Mouse (Mus musculus): ENCODE results near the gene Trio. TPM values are rescaled to one million over a fixed set of nuclear protein-coding genes. Genes with fewer than 3 reads are reported as not detected.

Gene Trio
- polyA plus RNA-seq, 1 experiment from 2014 or later: 8.8 TPM

DNA sequence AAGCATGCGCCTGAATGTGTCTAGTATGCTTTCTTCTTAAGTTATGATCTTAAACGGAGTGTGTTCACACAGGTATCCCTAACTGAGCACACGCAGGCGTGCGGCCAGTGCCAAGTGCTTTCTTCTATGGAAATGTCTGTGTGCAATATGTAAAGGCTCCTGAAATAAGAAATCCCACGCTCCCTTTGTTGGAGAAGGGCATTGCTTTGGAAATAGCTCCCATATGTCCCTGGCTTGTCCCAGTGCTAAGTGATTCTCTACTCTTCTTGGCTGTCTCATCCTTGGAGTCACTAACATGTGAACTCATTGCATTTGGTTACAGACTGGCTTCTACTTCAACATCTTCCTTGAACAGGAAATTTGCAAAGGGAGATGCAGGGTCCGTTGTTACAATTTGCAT, 340.8 kb downstream of the Trio start:
- ATAC-seq (ENCODE audit: low FRiP score, low TSS enrichment) (no peak), DNase-seq (ENCODE audit: low spot score) (no peak)
- Histone ChIP-seq H3K4me1 (replicated peaks; ENCODE audit: control insufficient read depth, insufficient read depth) (0 out of 2 replicates have a peak, but pooled peaks cover 2% of the 10 kb centered on the region), H3K9me3 (ENCODE audit: control insufficient read depth, low read length) (no peaks in the 10 kb centered on the region), H3K27ac (replicated peaks) (no peak overlapping the region), H3K4me3 (ENCODE audit: low read depth, low read length) (no peak overlapping the region), H3K9ac (ENCODE audit: low read length) (no peak overlapping the region), H3K36me3 (ENCODE audit: control insufficient read depth, insufficient read depth, low read length) (no peaks in the 10 kb centered on the region), H3K4me2 (replicated peaks; ENCODE audit: low read depth) (no peak overlapping the region), H3K27me3 (ENCODE audit: control insufficient read depth, insufficient read depth, low read length) (no peaks in the 10 kb centered on the region)
- WGBS: 77% methylated on average over 7 of the region's 7 CpGs
- TF ChIP-seq CTCF (IDR thresholded peaks at IDR 0.05; ENCODE audit: low read depth): no peak
- TF ChIP-seq EP300 (optimal IDR thresholded peaks at IDR 0.05): no peak

- 77% methylated on average over 1 of the region's 1 CpGs for WGBS
- 0 out of 2 replicates have a peak, but pooled peaks cover 2% of the 10 kb centered on the region for H3K4me1 ChIP-seq (replicated peaks; ENCODE audit: control insufficient read depth, insufficient read depth)
- H3K27me3 ChIP-seq (ENCODE audit: control insufficient read depth, insufficient read depth, low read length): no peaks in the 10 kb centered on the region
- no peak overlapping the region for H3K4me2 ChIP-seq (replicated peaks; ENCODE audit: low read depth)
- no peak overlapping the region for H3K4me3 ChIP-seq (ENCODE audit: low read depth, low read length)
- ATAC-seq (ENCODE audit: low FRiP score, low TSS enrichment) (no peak), DNase-seq (ENCODE audit: low spot score) (no peak)
- TF ChIP-seq EP300 (optimal IDR thresholded peaks at IDR 0.05) (no peak), CTCF (IDR thresholded peaks at IDR 0.05; ENCODE audit: low read depth) (no peak)
- H3K9me3 ChIP-seq (ENCODE audit: control insufficient read depth, low read length): no peaks in the 10 kb centered on the region
- no peaks in the 10 kb centered on the region for H3K36me3 ChIP-seq (ENCODE audit: control insufficient read depth, insufficient read depth, low read length)
- H3K27ac ChIP-seq (replicated peaks): no peak overlapping the region
- no peak overlapping the region for H3K9ac ChIP-seq (ENCODE audit: low read length)
Observed at GRCm38 (mm10) chr15:27683206-27683605, 342.4 kb downstream of the Trio start.

DNA sequence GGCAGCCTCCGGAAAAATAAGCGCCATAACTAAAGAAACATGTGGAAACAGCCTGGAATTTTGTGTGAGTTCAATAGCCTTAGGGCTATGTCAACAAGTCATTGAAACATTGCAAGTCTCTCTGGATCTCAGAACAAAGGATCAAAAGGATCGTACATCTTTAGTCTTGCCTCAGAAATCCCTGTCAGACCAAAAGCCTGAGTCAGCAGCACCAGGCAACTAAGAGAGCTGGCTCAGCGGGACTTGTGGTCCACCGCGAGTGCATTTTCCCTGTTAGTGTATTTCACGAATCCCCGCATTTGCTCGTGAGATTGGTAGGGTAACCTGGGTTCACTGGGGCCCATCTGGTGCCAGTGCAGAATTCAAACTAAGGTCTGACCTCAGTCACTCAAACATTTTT, 343.0 kb downstream of the Trio start:
- DNase-seq (ENCODE audit: low spot score): no peak

DNA sequence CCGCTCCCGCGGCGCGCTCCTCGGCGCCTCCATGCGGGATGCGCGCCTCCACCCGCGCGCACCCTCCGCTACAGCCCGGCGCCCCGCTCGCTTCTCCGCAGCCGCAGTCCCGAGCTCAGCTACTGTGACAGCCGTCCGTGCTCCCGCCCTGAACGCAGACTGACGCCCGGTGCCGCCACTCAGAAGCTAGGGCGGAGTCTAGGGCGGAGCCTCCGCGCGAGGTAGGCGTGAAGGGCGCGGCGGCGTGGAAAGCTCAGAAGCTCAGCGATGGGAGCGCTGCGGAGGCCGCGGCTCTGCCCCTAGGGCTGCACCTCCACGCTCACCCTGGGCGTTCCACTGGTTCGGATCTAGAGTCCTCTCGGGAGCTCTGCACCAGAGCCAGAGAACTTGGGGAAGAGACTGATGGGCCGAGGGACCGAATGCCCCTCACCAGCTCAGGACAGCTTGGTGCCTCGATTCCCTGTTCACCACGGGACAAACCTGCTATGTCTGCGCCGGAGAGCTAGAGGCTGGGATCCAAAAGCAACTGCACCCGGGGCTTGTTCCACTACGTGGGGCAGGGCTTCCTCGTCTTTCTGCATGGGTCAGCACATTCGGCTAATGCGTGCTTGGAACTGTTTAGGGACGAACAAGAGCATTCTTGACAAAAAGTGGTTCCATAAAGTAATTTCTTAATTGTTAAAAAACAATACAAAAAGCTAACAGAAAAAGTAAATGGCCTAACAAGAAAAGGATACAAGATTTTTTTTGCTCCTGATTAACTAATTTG, 344.0 kb downstream of the Trio start, which contains the start of gene Otulinl:
Gene Otulinl, minus strand, starts transcription at position 161 of the 769 bp plus-strand sequence.
- ATAC-seq (ENCODE audit: low FRiP score, low TSS enrichment) (peak; percentile 99), DNase-seq (ENCODE audit: low spot score) (peak; percentile 94)
- H3K4me1 ChIP-seq (replicated peaks; ENCODE audit: control insufficient read depth, insufficient read depth): 0 out of 2 replicates have a peak, but pooled peaks cover 2% of the 10 kb centered on the region
- H3K27ac ChIP-seq (replicated peaks): peak within 1 kb of the TSS; percentile 73
- peak within 1 kb of the TSS; percentile 64 for H3K4me3 ChIP-seq (ENCODE audit: low read depth, low read length)
- peak within 1 kb of the TSS; percentile 96 for H3K4me2 ChIP-seq (replicated peaks; ENCODE audit: low read depth)
- WGBS: 2% methylated on average over 58 of the region's 59 CpGs
- peak within 1 kb of the TSS; percentile 78 for H3K9ac ChIP-seq (ENCODE audit: low read length)
- no peaks in the 10 kb centered on the region for H3K9me3 ChIP-seq (ENCODE audit: control insufficient read depth, low read length)
- no peak for TF ChIP-seq EP300 (optimal IDR thresholded peaks at IDR 0.05)
- TF ChIP-seq CTCF (IDR thresholded peaks at IDR 0.05; ENCODE audit: low read depth): peak; percentile 7; the same call in 1 of the 2 replicates
- H3K36me3 ChIP-seq (ENCODE audit: control insufficient read depth, insufficient read depth, low read length): no peaks in the 10 kb centered on the region
- no peaks in the 10 kb centered on the region for H3K27me3 ChIP-seq (ENCODE audit: control insufficient read depth, insufficient read depth, low read length)

More for the DNA sequence above, 343.0 kb downstream of the Trio start:
- Histone ChIP-seq H3K4me1 (replicated peaks; ENCODE audit: control insufficient read depth, insufficient read depth) (0 out of 2 replicates have a peak, but pooled peaks cover 2% of the 10 kb centered on the region), H3K9me3 (ENCODE audit: control insufficient read depth, low read length) (no peaks in the 10 kb centered on the region), H3K9ac (ENCODE audit: low read length) (no peak overlapping the region), H3K4me3 (ENCODE audit: low read depth, low read length) (no peak overlapping the region), H3K4me2 (replicated peaks; ENCODE audit: low read depth) (no peak overlapping the region), H3K27me3 (ENCODE audit: control insufficient read depth, insufficient read depth, low read length) (no peaks in the 10 kb centered on the region), H3K36me3 (ENCODE audit: control insufficient read depth, insufficient read depth, low read length) (no peaks in the 10 kb centered on the region), H3K27ac (replicated peaks) (no peak overlapping the region; the same call in 1 of the 2 replicates)
- TF ChIP-seq EP300 (optimal IDR thresholded peaks at IDR 0.05): peak; percentile 41
- TF ChIP-seq CTCF (IDR thresholded peaks at IDR 0.05; ENCODE audit: low read depth): no peak
- no peak for ATAC-seq (ENCODE audit: low FRiP score, low TSS enrichment)
- 20% methylated on average over 9 of the region's 9 CpGs for WGBS

GRCm38 (mm10) chr15:27680997-27681396, 344.7 kb downstream of the Trio start:
- Histone ChIP-seq H3K36me3 (ENCODE audit: control insufficient read depth, insufficient read depth, low read length) (no peaks in the 10 kb centered on the region), H3K27ac (replicated peaks) (no peak overlapping the region; the same call in none of the 2 replicates), H3K4me2 (replicated peaks; ENCODE audit: low read depth) (peak overlapping the region; percentile 96), H3K4me3 (ENCODE audit: low read depth, low read length) (peak overlapping the region; percentile 64), H3K9me3 (ENCODE audit: control insufficient read depth, low read length) (no peaks in the 10 kb centered on the region), H3K27me3 (ENCODE audit: control insufficient read depth, insufficient read depth, low read length) (no peaks in the 10 kb centered on the region), H3K9ac (ENCODE audit: low read length) (peak overlapping the region; percentile 78), H3K4me1 (replicated peaks; ENCODE audit: control insufficient read depth, insufficient read depth) (0 out of 2 replicates have a peak, but pooled peaks cover 2% of the 10 kb centered on the region)
- TF ChIP-seq CTCF (IDR thresholded peaks at IDR 0.05; ENCODE audit: low read depth) (no peak), EP300 (optimal IDR thresholded peaks at IDR 0.05) (no peak)
- ATAC-seq (ENCODE audit: low FRiP score, low TSS enrichment) (peak; percentile 16; the same call in 1 of the 2 replicates), DNase-seq (ENCODE audit: low spot score) (no peak)
- 3% methylated on average over 28 of the region's 28 CpGs for WGBS

Other genes with a start within 250 kb of the Trio start
- gene Dnah5, start 177.9 kb upstream of the Trio start, polyA plus RNA-seq (2015; fragmentation: Nextera tagmentation; extraction: Ambion mirVana): 0.01 TPM in 2 replicates

Data from stomach, postnatal 0 days (tissue).